ENCODE assay signal across 8 mouse cellular contexts in genomic region chrX:150956522-150957300, GRCm38 (mm10).
A peak's percentile ranks its signal among the peaks of the same experiment; 100 is the strongest.
DNase-seq lines count a peak whose midpoint lies in the region; ATAC-seq and TF ChIP-seq lines count a peak whose summit lies in the region.

No protein-coding gene starts in this region.

- TF ChIP-seq POLR2A in liver, adult 2 months (IDR thresholded peaks at IDR 0.05; ENCODE audit: extremely low read depth, insufficient read depth, low read length), result no peak

- DNase-seq in spleen, adult 18-20 months, result peak; percentile 9 to 11
- DNase-seq in spleen, adult 12 weeks (ENCODE audit: low spot score), result no peak
- DNase-seq in forebrain, embryonic 10.5 days (ENCODE audit: extremely low spot score, low spot score), result peak; percentile 84
- peak; percentile 22 for DNase-seq in liver, adult 2 months (ENCODE audit: extremely low read depth, low read depth, low spot score)
- DNase-seq in naive thymus-derived CD4-positive, alpha-beta T cell, adult 2 months (ENCODE audit: low read depth), result peak; percentile 23

- ATAC-seq in heart, embryonic 13.5 days (ENCODE audit: extremely low read depth, insufficient number of reproducible peaks, low FRiP score, low TSS enrichment), result peak; percentile 82
- ATAC-seq in kidney, embryonic 16.5 days (ENCODE audit: low FRiP score, low TSS enrichment), result peak; percentile 96
- ATAC-seq in stomach, embryonic 16.5 days (ENCODE audit: insufficient read depth, low FRiP score), result peak; percentile 93

- peaks cover 34% of the 10 kb centered on the region for H3K27me3 ChIP-seq in forebrain, embryonic 10.5 days (ENCODE audit: poor library complexity, severe bottlenecking)
- H3K27me3 ChIP-seq in heart, embryonic 13.5 days (replicated peaks), result no peaks in the 10 kb centered on the region
- H3K27me3 ChIP-seq in kidney, embryonic 16.5 days (ENCODE audit: insufficient read depth, low read length), result no peaks in the 10 kb centered on the region; the same call in 1 of the 2 replicates
- no peaks in the 10 kb centered on the region for H3K27me3 ChIP-seq in liver, adult 2 months (ENCODE audit: control insufficient read depth, insufficient read depth, low read length)
- no peaks in the 10 kb centered on the region for H3K27me3 ChIP-seq in stomach, embryonic 16.5 days (ENCODE audit: control insufficient read depth, insufficient read depth, low read length)

- peaks cover 4% of the 10 kb centered on the region; the same call in 1 of the 2 replicates for H3K4me1 ChIP-seq in forebrain, embryonic 10.5 days
- H3K4me1 ChIP-seq in heart, embryonic 13.5 days, result no peaks in the 10 kb centered on the region; the same call in 1 of the 2 replicates
- no peaks in the 10 kb centered on the region for H3K4me1 ChIP-seq in kidney, embryonic 16.5 days (ENCODE audit: insufficient read depth, low read length)
- H3K4me1 ChIP-seq in liver, adult 2 months (ENCODE audit: control insufficient read depth, insufficient read depth, low read length), result no peaks in the 10 kb centered on the region
- H3K4me1 ChIP-seq in stomach, embryonic 16.5 days (ENCODE audit: control insufficient read depth, insufficient read depth, low read length), result no peaks in the 10 kb centered on the region

- peak overlapping the region; percentile 80 for H3K27ac ChIP-seq in forebrain, embryonic 10.5 days
- H3K27ac ChIP-seq in heart, embryonic 13.5 days (replicated peaks), result peak overlapping the region; percentile 69
- peak overlapping the region; percentile 75; the same call in 1 of the 2 replicates for H3K27ac ChIP-seq in kidney, embryonic 16.5 days (ENCODE audit: low read length)
- no peak overlapping the region for H3K27ac ChIP-seq in liver, adult 2 months (replicated peaks; ENCODE audit: insufficient read depth, low read depth, low read length)
- H3K27ac ChIP-seq in stomach, embryonic 16.5 days (ENCODE audit: low read length), result peak overlapping the region; percentile 76

- no peaks in the 10 kb centered on the region for H3K9me3 ChIP-seq in forebrain, embryonic 10.5 days
- H3K9me3 ChIP-seq in heart, embryonic 13.5 days, result no peaks in the 10 kb centered on the region
- no peaks in the 10 kb centered on the region for H3K9me3 ChIP-seq in kidney, embryonic 16.5 days (ENCODE audit: low read length)
- H3K9me3 ChIP-seq in stomach, embryonic 16.5 days (replicated peaks; ENCODE audit: control insufficient read depth, low read length), result no peaks in the 10 kb centered on the region

- H3K9ac ChIP-seq in heart, embryonic 13.5 days, result peak overlapping the region; percentile 50; the same call in 1 of the 2 replicates
- H3K9ac ChIP-seq in kidney, embryonic 16.5 days (replicated peaks; ENCODE audit: low read length), result peak overlapping the region; percentile 56
- H3K9ac ChIP-seq in liver, adult 2 months (ENCODE audit: low read depth, low read length), result no peak overlapping the region; the same call in 1 of the 2 replicates
- peak overlapping the region; percentile 34; the same call in 1 of the 2 replicates for H3K9ac ChIP-seq in stomach, embryonic 16.5 days (ENCODE audit: low read length)

- peak overlapping the region; percentile 55 for H3K4me2 ChIP-seq in heart, embryonic 13.5 days
- H3K4me2 ChIP-seq in kidney, embryonic 16.5 days (replicated peaks; ENCODE audit: low read depth, low read length), result peak overlapping the region; percentile 53
- peak overlapping the region; percentile 41 for H3K4me2 ChIP-seq in stomach, embryonic 16.5 days (ENCODE audit: low read depth, low read length)

- peak; percentile 42 for TF ChIP-seq CTCF in liver, adult 2 months (IDR thresholded peaks at IDR 0.05; ENCODE audit: low read depth, low read length)

- no peaks in the 10 kb centered on the region for H3K79me2 ChIP-seq in liver, adult 2 months (ENCODE audit: control insufficient read depth, insufficient read depth, low read length)

- no peaks in the 10 kb centered on the region for H3K36me3 ChIP-seq in forebrain, embryonic 10.5 days (replicated peaks)
- no peaks in the 10 kb centered on the region for H3K36me3 ChIP-seq in heart, embryonic 13.5 days
- H3K36me3 ChIP-seq in kidney, embryonic 16.5 days (ENCODE audit: insufficient read depth, low read length), result no peaks in the 10 kb centered on the region
- no peaks in the 10 kb centered on the region for H3K36me3 ChIP-seq in liver, adult 2 months (ENCODE audit: control insufficient read depth, insufficient read depth, low read length)
- H3K36me3 ChIP-seq in stomach, embryonic 16.5 days (ENCODE audit: control insufficient read depth, insufficient read depth, low read length), result no peaks in the 10 kb centered on the region

- H3K4me3 ChIP-seq in forebrain, embryonic 10.5 days, result peak overlapping the region; percentile 39
- H3K4me3 ChIP-seq in heart, embryonic 13.5 days, result peak overlapping the region; percentile 13; the same call in 1 of the 2 replicates
- peak overlapping the region; percentile 27 for H3K4me3 ChIP-seq in kidney, embryonic 16.5 days (ENCODE audit: low read length)
- peak overlapping the region; percentile 40; the same call in 1 of the 2 replicates for H3K4me3 ChIP-seq in liver, adult 2 months (ENCODE audit: insufficient read depth, low read depth, low read length)
- peak overlapping the region; percentile 29 for H3K4me3 ChIP-seq in stomach, embryonic 16.5 days (replicated peaks; ENCODE audit: low read length)

- 15% methylated on average over 25 of the region's 25 CpGs for WGBS in forebrain, embryonic 10.5 days
- WGBS in heart, embryonic 13.5 days, result 20% methylated on average over 25 of the region's 25 CpGs
- 27% methylated on average over 25 of the region's 25 CpGs for WGBS in kidney, embryonic 16.5 days
- 11% methylated on average over 25 of the region's 25 CpGs for WGBS in liver, adult 2 months
- 18% methylated on average over 25 of the region's 25 CpGs for WGBS in stomach, embryonic 16.5 days
